Mouse (Mus musculus) brain, embryonic 14.5 days (tissue): ENCODE data around the gene LTO1.

Experiments
- CTCF ChIP-seq: fragments of 200-500 bp; IDR thresholded peaks from 2 replicates; pipeline ENCODE4 v1.5.1; 2012; ENCODE audit warnings: inconsistent platforms, mild to moderate bottlenecking, moderate library complexity, borderline replicate concordance; ENCODE audit not compliant: insufficient read depth, insufficient read length; ENCODE audit errors: extremely low read depth
- POLR2A ChIP-seq: fragments of 200-500 bp; IDR thresholded peaks from 2 replicates; pipeline ENCODE4 v1.6.1; 2012; ENCODE audit warnings: mild to moderate bottlenecking, inconsistent platforms, borderline replicate concordance; ENCODE audit not compliant: poor library complexity, insufficient read depth, insufficient read length, severe bottlenecking; ENCODE audit errors: extremely low read depth

GRCm38 (mm10) chr7:144883106-144883505 lies 31.8 kb upstream of the LTO1 start:
- TF ChIP-seq POLR2A (no peak), CTCF (no peak)
